In the genomic region with DNA sequence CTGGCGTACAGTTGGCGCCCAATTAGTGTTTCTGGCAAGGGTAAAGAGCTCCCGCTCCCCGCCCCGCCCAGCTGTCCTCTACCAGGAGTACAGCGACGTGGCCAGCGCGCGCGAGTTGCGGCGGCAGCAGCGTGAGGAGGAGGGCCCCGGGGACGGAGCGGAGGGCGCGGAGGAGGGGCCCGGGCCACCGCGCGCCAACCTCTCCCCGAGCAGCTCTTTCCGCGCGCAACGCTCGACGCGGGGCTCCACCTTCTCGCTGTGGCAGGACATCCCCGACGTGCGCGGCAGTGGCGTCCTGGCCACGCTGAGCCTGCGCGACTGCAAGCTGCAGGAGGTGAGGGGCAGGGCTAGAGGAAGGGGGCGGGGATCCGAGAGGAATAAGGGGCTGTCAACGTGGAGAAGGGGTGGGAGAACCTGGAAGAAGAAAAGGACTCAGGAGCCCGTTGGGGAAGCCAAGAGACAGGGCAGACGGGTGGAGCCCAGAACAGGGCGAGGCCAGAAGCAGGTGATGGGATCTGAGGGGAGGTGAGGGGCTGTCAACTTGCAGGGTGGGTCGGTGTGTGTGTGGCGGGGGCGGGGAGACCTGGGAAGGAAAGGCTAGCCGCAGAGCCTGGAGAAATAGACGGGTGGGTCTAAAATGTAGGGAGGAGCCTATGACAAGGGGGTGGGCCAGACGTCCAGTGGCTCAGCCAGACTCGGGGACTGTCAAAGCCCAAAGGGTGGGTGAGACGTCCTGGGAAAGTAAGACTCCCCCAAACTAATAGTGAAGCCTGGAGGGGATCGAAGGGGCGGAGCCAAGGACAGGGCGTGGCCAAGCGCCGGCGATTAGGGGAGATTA, we compare ENCODE assay signal across 8 mouse cellular contexts. TPM values are rescaled to one million over a fixed set of nuclear protein-coding genes. Genes with fewer than 3 reads are reported as not detected.
A peak's percentile ranks its signal among the peaks of the same experiment; 100 is the strongest.
DNase-seq lines count a peak whose midpoint lies in the region; ATAC-seq lines count a peak whose summit lies in the region.

No protein-coding gene starts in this region.

- H3K9me3 ChIP-seq in intestine, embryonic 15.5 days, result no peaks in the 10 kb centered on the region
- H3K9me3 ChIP-seq in midbrain, embryonic 10.5 days (replicated peaks), result no peaks in the 10 kb centered on the region

- 0 out of 2 replicates have a peak, but pooled peaks cover 4% of the 10 kb centered on the region for H3K36me3 ChIP-seq in intestine, embryonic 15.5 days
- no peaks in the 10 kb centered on the region for H3K36me3 ChIP-seq in midbrain, embryonic 10.5 days

- WGBS in intestine, embryonic 15.5 days, result 2% methylated on average over 60 of the region's 60 CpGs
- WGBS in midbrain, embryonic 10.5 days, result under 1% methylated on average over 60 of the region's 60 CpGs

- peak; percentile 68 to 73 for DNase-seq in adrenal gland, adult (ENCODE audit: inconsistent age in 2 of 2, low spot score in 1 of 2)
- DNase-seq in adrenal gland, adult 18-20 months (ENCODE audit: low spot score in 2 of 2), result no peak
- DNase-seq in urinary bladder, postnatal 14 days (ENCODE audit: low spot score), result peak; percentile 62
- no peak for DNase-seq in urinary bladder, adult 2 months (ENCODE audit: low spot score)
- DNase-seq in midbrain, embryonic 10.5 days (ENCODE audit: low spot score), result no peak
- no peak for DNase-seq in urinary bladder, adult 18-20 months (ENCODE audit: low spot score in 2 of 2)
- DNase-seq in left cerebral cortex, adult 11 months (ENCODE audit: low spot score), result no peak

- peak; percentile 57 for ATAC-seq in intestine, embryonic 15.5 days

- H3K27ac ChIP-seq in intestine, embryonic 15.5 days, result no peak overlapping the region
- peak overlapping the region; percentile 38; the same call in 1 of the 2 replicates for H3K27ac ChIP-seq in midbrain, embryonic 10.5 days (replicated peaks)

- peaks cover 22% of the 10 kb centered on the region for H3K27me3 ChIP-seq in intestine, embryonic 15.5 days (replicated peaks)
- peaks cover 89% of the 10 kb centered on the region for H3K27me3 ChIP-seq in midbrain, embryonic 10.5 days (ENCODE audit: low read depth, poor library complexity, severe bottlenecking)

- H3K4me2 ChIP-seq in intestine, embryonic 15.5 days (replicated peaks), result peak overlapping the region; percentile 77

- peak overlapping the region; percentile 42 for H3K4me3 ChIP-seq in intestine, embryonic 15.5 days (replicated peaks)
- peak overlapping the region; percentile 45 for H3K4me3 ChIP-seq in midbrain, embryonic 10.5 days

- peaks cover 52% of the 10 kb centered on the region for H3K4me1 ChIP-seq in intestine, embryonic 15.5 days (replicated peaks)
- peaks cover 55% of the 10 kb centered on the region for H3K4me1 ChIP-seq in midbrain, embryonic 10.5 days

- H3K9ac ChIP-seq in intestine, embryonic 15.5 days, result peak overlapping the region; percentile 38

RNA-seq across cellular contexts. Expression of a gene that starts 8.7 kb away (rescaled TPM):
- total RNA-seq in adrenal gland, adult 18-20 months (2021), result 10 to 100 TPM; 47.6 to 51.9 TPM
- 8.3 and 13.5 TPM in 2 replicates for polyA plus RNA-seq in urinary bladder, adult 2 months (2012; rRNA removed)
- polyA plus RNA-seq in intestine, embryonic 15.5 days (2015; fragmentation: Nextera tagmentation; extraction: Ambion mirVana), result 16.3 and 17.8 TPM in 2 replicates
- 0.64 and 1.4 TPM in 2 replicates for polyA plus RNA-seq in midbrain, embryonic 10.5 days (2016; fragmentation: Nextera tagmentation; extraction: Ambion mirVana)

RNA-seq across cellular contexts. Expression of a gene that starts 34.2 kb away (rescaled TPM):
- 1 to 10 TPM in 1 of 2 experiments, under 1 TPM in 1; 0.93 to 1.4 TPM for total RNA-seq in adrenal gland, adult 18-20 months (2021)
- 2.4 and 2.6 TPM in 2 replicates for polyA plus RNA-seq in urinary bladder, adult 2 months (2012; rRNA removed)
- polyA plus RNA-seq in intestine, embryonic 15.5 days (2015; fragmentation: Nextera tagmentation; extraction: Ambion mirVana), result 3.9 and 5.1 TPM in 2 replicates
- polyA plus RNA-seq in midbrain, embryonic 10.5 days (2016; fragmentation: Nextera tagmentation; extraction: Ambion mirVana), result 7.4 and 7.5 TPM in 2 replicates

RNA-seq across cellular contexts. Expression of a gene that starts 53.0 kb away (rescaled TPM):
- 10 to 100 TPM; 12.0 to 18.1 TPM for total RNA-seq in adrenal gland, adult 18-20 months (2021)
- polyA plus RNA-seq in urinary bladder, adult 2 months (2012; rRNA removed), result 20.2 and 25.6 TPM in 2 replicates
- 6.7 and 7.2 TPM in 2 replicates for polyA plus RNA-seq in intestine, embryonic 15.5 days (2015; fragmentation: Nextera tagmentation; extraction: Ambion mirVana)
- 3.6 and 3.7 TPM in 2 replicates for polyA plus RNA-seq in midbrain, embryonic 10.5 days (2016; fragmentation: Nextera tagmentation; extraction: Ambion mirVana)

Comparison
In these comparisons a context has a peak if more than half of its experiments do, and no peak if none do; other contexts are left out.
1. DNase-seq: peak in adrenal gland, adult (2 of 2) and urinary bladder, postnatal 14 days (single experiment); none in adrenal gland, adult 18-20 months (0 of 2), urinary bladder, adult 2 months (single experiment), midbrain, embryonic 10.5 days (single experiment), urinary bladder, adult 18-20 months (0 of 2) and left cerebral cortex, adult 11 months (single experiment).